Mouse (Mus musculus) layer of hippocampus, adult 9-10 months (tissue): ENCODE measurements around the gene Ccs.
"Not testable (repeated sequence)": the region's sequence is repeated elsewhere in the genome, so short reads cannot be mapped to it uniquely, and the experiment has no call there.

Experiments
- DNase-seq: peaks from one replicate; pipeline ENCODE4 v3.0.0; 2022; ENCODE audit warnings: low spot score

The Ccs gene

GRCm38 (mm10) chr19:4836096-4836495 lies 3.0 kb downstream of the Ccs start:
- no peak for DNase-seq

GRCm38 (mm10) chr19:4833977-4834376 lies 5.2 kb downstream of the Ccs start:
- DNase-seq: no peak

- no peak for DNase-seq
Observed at GRCm38 (mm10) chr19:4829156-4829555, 10.0 kb downstream of the Ccs start.

- no peak for DNase-seq
Observed at GRCm38 (mm10) chr19:4828444-4829114, 10.6 kb downstream of the Ccs start.

GRCm38 (mm10) chr19:4820678-4821303 lies 18.3 kb downstream of the Ccs start:
- DNase-seq: no peak

- no peak for DNase-seq
Observed at GRCm38 (mm10) chr19:4817182-4817835, 21.8 kb downstream of the Ccs start.

GRCm38 (mm10) chr19:4813015-4813414 lies 26.1 kb downstream of the Ccs start:
- DNase-seq: no peak

GRCm38 (mm10) chr19:4812334-4812949 lies 26.7 kb downstream of the Ccs start:
- not testable (repeated sequence) for DNase-seq

- no peak for DNase-seq
Observed at GRCm38 (mm10) chr19:4811909-4812242, 27.3 kb downstream of the Ccs start.

GRCm38 (mm10) chr19:4811063-4811908 lies 27.8 kb downstream of the Ccs start, which contains the start of the genes Gm21992 and Rbm14:
Gene Gm21992 (minus strand): TSS chr19:4811612.
Gene Rbm14 (minus strand): TSS chr19:4811634.
- peak; percentile 98 for DNase-seq

- DNase-seq: no peak
Observed at GRCm38 (mm10) chr19:4810746-4811062, 28.4 kb downstream of the Ccs start.

- DNase-seq: no peak
Observed at GRCm38 (mm10) chr19:4810309-4810708, 28.8 kb downstream of the Ccs start.

GRCm38 (mm10) chr19:4803283-4803682 lies 35.8 kb downstream of the Ccs start:
- DNase-seq: no peak

GRCm38 (mm10) chr19:4802691-4803091 lies 36.4 kb downstream of the Ccs start:
- no peak for DNase-seq

- DNase-seq: no peak
Observed at GRCm38 (mm10) chr19:4799083-4799482, 40.0 kb downstream of the Ccs start.

- DNase-seq: no peak
Observed at GRCm38 (mm10) chr19:4797846-4798245, 41.3 kb downstream of the Ccs start.

- no peak for DNase-seq
Observed at GRCm38 (mm10) chr19:4795929-4796328, 43.2 kb downstream of the Ccs start.

- peak; percentile 99 for DNase-seq
Observed at GRCm38 (mm10) chr19:4793831-4794422, 45.2 kb downstream of the Ccs start, which contains the start of gene Rbm4. Gene Rbm4 (minus strand): TSS chr19:4793901.

GRCm38 (mm10) chr19:4793281-4793830 lies 45.8 kb downstream of the Ccs start:
- no peak for DNase-seq

GRCm38 (mm10) chr19:4786313-4786712 lies 52.8 kb downstream of the Ccs start:
- DNase-seq: no peak

- no peak for DNase-seq
Observed at GRCm38 (mm10) chr19:4785206-4785605, 53.9 kb downstream of the Ccs start.
